Mouse (Mus musculus) ES-Bruce4 (cell line): ENCODE results near the gene Scube3. TPM values are rescaled to one million over a fixed set of nuclear protein-coding genes. Genes with fewer than 3 reads are reported as not detected.

ENCODE experiments used
- H3K27ac ChIP-seq: 2 replicates; pipeline ENCODE4 v1.5.1; 2012; ENCODE audit warnings: low read length, inconsistent platforms; ENCODE audit not compliant: insufficient read depth
- H3K27me3 ChIP-seq: 2 replicates; pipeline ENCODE4 v1.6.1; 2012; ENCODE audit warnings: mild to moderate bottlenecking, low read length, inconsistent platforms; ENCODE audit not compliant: control insufficient read depth, poor library complexity, insufficient read depth, severe bottlenecking
- H3K36me3 ChIP-seq: 2 replicates; pipeline ENCODE4 v1.6.1; 2012; ENCODE audit warnings: inconsistent platforms, mild to moderate bottlenecking, low read length, moderate library complexity; ENCODE audit not compliant: control insufficient read depth, poor library complexity, insufficient read depth, severe bottlenecking
- H3K4me1 ChIP-seq: one replicate; pipeline ENCODE4 v1.8.1; 2011; ENCODE audit warnings: low read length; ENCODE audit not compliant: control insufficient read depth, insufficient read depth
- H3K4me3 ChIP-seq: 2 replicates; pipeline ENCODE4 v1.5.1; 2011; ENCODE audit warnings: low read depth, mild to moderate bottlenecking, low read length
- H3K9ac ChIP-seq: 2 replicates; pipeline ENCODE4 v1.6.1; 2012; ENCODE audit warnings: low read depth, mild to moderate bottlenecking, inconsistent platforms; ENCODE audit not compliant: poor library complexity, severe bottlenecking
- H3K9me3 ChIP-seq: replicated peaks from 2 replicates; pipeline ENCODE4 v1.6.1; 2012; ENCODE audit warnings: mild to moderate bottlenecking, low read length, inconsistent platforms; ENCODE audit not compliant: control insufficient read depth, poor library complexity, insufficient read depth, severe bottlenecking
- CTCF ChIP-seq: IDR thresholded peaks from one replicate; pipeline ENCODE4 v1.8.1; 2011; ENCODE audit warnings: low read depth, low read length
- EP300 ChIP-seq: IDR thresholded peaks from 2 replicates; pipeline ENCODE4 v1.6.1; 2011; ENCODE audit warnings: low read depth, low read length; ENCODE audit not compliant: insufficient read depth
- POLR2A ChIP-seq: IDR thresholded peaks from one replicate; pipeline ENCODE4 v1.8.1; 2011; ENCODE audit warnings: low read length; ENCODE audit not compliant: insufficient read depth
- polyA plus RNA-seq: library from polyadenylated mRNA; stranded (reverse); fragments of >200 nt; gene quantifications from 2 replicates; pipeline ENCODE4 v1.2.4, GENCODE M21; 2011; ENCODE audit warnings: low read depth; ENCODE audit not compliant: missing spikeins, insufficient read depth, insufficient read length

Scube3 gene
- polyA plus RNA-seq, 1 experiment, result 18.0 TPM

- TF ChIP-seq CTCF (no peak), POLR2A (no peak), EP300 (no peak)
- H3K4me1 ChIP-seq, result peaks cover 4% of the 10 kb centered on the region
- H3K27ac ChIP-seq, result no peak overlapping the region
- H3K36me3 ChIP-seq, result no peaks in the 10 kb centered on the region
- H3K4me3 ChIP-seq, result no peak overlapping the region
- no peaks in the 10 kb centered on the region for H3K9me3 ChIP-seq
- H3K9ac ChIP-seq, result no peak overlapping the region
- H3K27me3 ChIP-seq, result no peaks in the 10 kb centered on the region
These were observed 17.6 kb upstream of the Scube3 start for GRCm38 (mm10) chr17:28124368-28124767.

- Histone ChIP-seq H3K27me3 (no peaks in the 10 kb centered on the region), H3K9me3 (no peaks in the 10 kb centered on the region), H3K4me1 (peaks cover 17% of the 10 kb centered on the region), H3K27ac (peak overlapping the region; percentile 55), H3K36me3 (no peaks in the 10 kb centered on the region), H3K9ac (no peak overlapping the region), H3K4me3 (no peak overlapping the region)
- TF ChIP-seq POLR2A (no peak), EP300 (no peak), CTCF (no peak)
These were observed 12.1 kb upstream of the Scube3 start for GRCm38 (mm10) chr17:28129796-28130195.

GRCm38 (mm10) chr17:28130391-28131125, 11.4 kb upstream of the Scube3 start:
- Histone ChIP-seq H3K9me3 (no peaks in the 10 kb centered on the region), H3K9ac (no peak overlapping the region), H3K27me3 (no peaks in the 10 kb centered on the region), H3K36me3 (no peaks in the 10 kb centered on the region), H3K27ac (peak overlapping the region; percentile 55), H3K4me1 (peaks cover 17% of the 10 kb centered on the region), H3K4me3 (no peak overlapping the region)
- TF ChIP-seq POLR2A (no peak), EP300 (no peak), CTCF (no peak)

GRCm38 (mm10) chr17:28131156-28131555, 10.8 kb upstream of the Scube3 start:
- TF ChIP-seq EP300 (no peak), CTCF (no peak), POLR2A (no peak)
- Histone ChIP-seq H3K9me3 (no peaks in the 10 kb centered on the region), H3K4me1 (peaks cover 17% of the 10 kb centered on the region), H3K27me3 (no peaks in the 10 kb centered on the region), H3K36me3 (no peaks in the 10 kb centered on the region), H3K27ac (peak overlapping the region; percentile 55), H3K9ac (no peak overlapping the region), H3K4me3 (no peak overlapping the region)

GRCm38 (mm10) chr17:28133193-28133592, 8.7 kb upstream of the Scube3 start:
- Histone ChIP-seq H3K27ac (peak overlapping the region; percentile 9; the same call in 1 of the 2 replicates), H3K27me3 (no peaks in the 10 kb centered on the region), H3K36me3 (no peaks in the 10 kb centered on the region), H3K9me3 (no peaks in the 10 kb centered on the region), H3K4me3 (no peak overlapping the region), H3K9ac (no peak overlapping the region), H3K4me1 (peaks cover 24% of the 10 kb centered on the region)
- TF ChIP-seq EP300 (no peak), POLR2A (no peak), CTCF (peak; percentile 85)

GRCm38 (mm10) chr17:28135496-28135895, 6.4 kb upstream of the Scube3 start:
- no peak overlapping the region for H3K4me3 ChIP-seq
- peaks cover 14% of the 10 kb centered on the region for H3K4me1 ChIP-seq
- H3K27ac ChIP-seq, result no peak overlapping the region
- TF ChIP-seq POLR2A (no peak), EP300 (no peak), CTCF (no peak)
- no peaks in the 10 kb centered on the region for H3K9me3 ChIP-seq
- no peaks in the 10 kb centered on the region for H3K27me3 ChIP-seq
- H3K9ac ChIP-seq, result no peak overlapping the region
- no peaks in the 10 kb centered on the region for H3K36me3 ChIP-seq
